Mouse (Mus musculus) stomach, embryonic 16.5 days (tissue): Measurements from ENCODE around the gene Ctsz. TPM values are rescaled to one million over a fixed set of nuclear protein-coding genes. Genes with fewer than 3 reads are reported as not detected.
A peak's percentile ranks its signal among the peaks of the same experiment; 100 is the strongest.

ENCODE experiments used
- ATAC-seq: fragments of 200-750 bp; cut with Nextera tagmentation; 2 replicates; pipeline ENCODE4 v1.8.0; 2017; ENCODE audit warnings: moderate number of reproducible peaks, moderate TSS enrichment; ENCODE audit not compliant: insufficient read depth, low FRiP score
- H3K27ac ChIP-seq: fragments of 300-500 bp; sonication (generic); 2 replicates; pipeline ENCODE4 v1.5.1; 2014; ENCODE audit warnings: low read length
- H3K27me3 ChIP-seq: fragments of 300-500 bp; sonication (generic); 2 replicates; pipeline ENCODE4 v1.6.1; 2014; ENCODE audit warnings: low read length, control low read depth, mixed read lengths; ENCODE audit not compliant: control insufficient read depth, insufficient read depth
- H3K36me3 ChIP-seq: fragments of 300-500 bp; sonication (generic); 2 replicates; pipeline ENCODE4 v1.6.1; 2014; ENCODE audit warnings: low read length; ENCODE audit not compliant: control insufficient read depth, insufficient read depth
- H3K4me1 ChIP-seq: fragments of 300-500 bp; sonication (generic); 2 replicates; pipeline ENCODE4 v1.6.1; 2014; ENCODE audit warnings: low read length, control low read depth, mixed read lengths; ENCODE audit not compliant: control insufficient read depth, insufficient read depth
- H3K4me2 ChIP-seq: fragments of 300-500 bp; sonication (generic); 2 replicates; pipeline ENCODE4 v1.6.1; 2014; ENCODE audit warnings: low read depth, low read length, mixed read lengths
- H3K4me3 ChIP-seq: fragments of 300-500 bp; sonication (generic); replicated peaks from 2 replicates; pipeline ENCODE4 v1.5.1; 2014; ENCODE audit warnings: mild to moderate bottlenecking, low read length
- H3K9ac ChIP-seq: fragments of 300-500 bp; sonication (generic); 2 replicates; pipeline ENCODE4 v1.6.1; 2014; ENCODE audit warnings: low read length
- H3K9me3 ChIP-seq: fragments of 300-500 bp; sonication (generic); replicated peaks from 2 replicates; pipeline ENCODE4 v1.6.1; 2016; ENCODE audit warnings: low read length, control low read depth; ENCODE audit not compliant: control insufficient read depth
- WGBS: fragments of 180-500 bp; shearing (Covaris S2); extraction: QIAGEN DNeasy Blood & Tissue Kit; methylation state at CpG from one replicate; pipeline ENCODE4 v1.1.7; 2014; 5-methylcytosine and 5-hydroxymethylcytosine counted together
- polyA plus RNA-seq: library from polyadenylated mRNA; unstranded; fragments of >200 nt; fragmentation: Nextera tagmentation; extraction: Ambion mirVana; gene quantifications from 2 replicates; pipeline ENCODE4 v1.2.1, GENCODE M21; 2015

Ctsz gene
- polyA plus RNA-seq, 1 experiment from 2014 or later = 195 TPM

DNA sequence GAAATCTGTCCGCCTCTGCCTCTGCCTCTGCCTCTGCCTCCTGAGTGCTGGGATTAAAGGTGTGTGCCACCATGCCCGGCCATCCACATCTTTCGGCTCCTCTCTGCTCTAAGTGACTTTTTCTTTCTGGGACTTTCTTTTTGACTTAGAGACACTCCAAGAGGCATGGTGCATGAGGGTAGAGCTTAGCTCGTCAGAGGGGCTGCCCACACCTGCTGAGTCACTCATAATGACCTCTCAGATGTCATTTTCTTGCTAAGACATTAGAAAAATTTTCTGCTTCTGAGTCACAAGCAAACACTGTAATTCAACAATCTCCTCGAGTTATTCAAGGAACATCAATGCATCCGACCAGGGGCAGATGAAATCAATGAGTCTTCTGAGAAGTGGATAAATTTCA lies 6.2 kb upstream of the Ctsz start:
- Histone ChIP-seq H3K9ac (no peak overlapping the region), H3K36me3 (no peaks in the 10 kb centered on the region), H3K4me2 (no peak overlapping the region), H3K27me3 (no peaks in the 10 kb centered on the region), H3K4me1 (0 out of 2 replicates have a peak, but pooled peaks cover 2% of the 10 kb centered on the region), H3K9me3 (no peaks in the 10 kb centered on the region), H3K4me3 (no peak overlapping the region), H3K27ac (no peak overlapping the region)
- ATAC-seq = no peak
- 71% methylated on average over 6 of the region's 6 CpGs for WGBS

DNA sequence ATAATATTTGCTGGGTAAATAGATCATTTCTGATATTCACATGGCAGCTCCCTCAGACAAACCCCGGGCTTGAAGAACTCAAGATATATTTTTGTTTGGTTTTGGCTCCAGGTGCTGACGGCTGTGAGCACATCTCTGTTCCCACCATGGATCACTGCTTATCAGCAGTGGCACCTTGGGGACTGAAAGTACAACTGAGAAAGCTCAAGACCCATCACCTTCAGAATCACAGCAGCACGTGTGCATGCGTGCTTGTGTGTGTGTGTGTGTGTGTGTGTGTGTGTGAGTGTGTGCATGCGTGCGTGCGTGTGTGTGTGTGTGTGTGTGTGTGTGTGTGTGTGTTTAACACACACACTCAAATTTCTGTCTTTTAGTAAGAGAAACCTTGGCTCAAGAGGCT lies 5.5 kb upstream of the Ctsz start:
- Histone ChIP-seq H3K9me3 (no peaks in the 10 kb centered on the region), H3K4me1 (0 out of 2 replicates have a peak, but pooled peaks cover 2% of the 10 kb centered on the region), H3K4me2 (no peak overlapping the region), H3K9ac (no peak overlapping the region), H3K27me3 (no peaks in the 10 kb centered on the region), H3K27ac (no peak overlapping the region), H3K4me3 (no peak overlapping the region), H3K36me3 (no peaks in the 10 kb centered on the region)
- no peak for ATAC-seq
- WGBS = 68% methylated on average over 7 of the region's 7 CpGs

DNA sequence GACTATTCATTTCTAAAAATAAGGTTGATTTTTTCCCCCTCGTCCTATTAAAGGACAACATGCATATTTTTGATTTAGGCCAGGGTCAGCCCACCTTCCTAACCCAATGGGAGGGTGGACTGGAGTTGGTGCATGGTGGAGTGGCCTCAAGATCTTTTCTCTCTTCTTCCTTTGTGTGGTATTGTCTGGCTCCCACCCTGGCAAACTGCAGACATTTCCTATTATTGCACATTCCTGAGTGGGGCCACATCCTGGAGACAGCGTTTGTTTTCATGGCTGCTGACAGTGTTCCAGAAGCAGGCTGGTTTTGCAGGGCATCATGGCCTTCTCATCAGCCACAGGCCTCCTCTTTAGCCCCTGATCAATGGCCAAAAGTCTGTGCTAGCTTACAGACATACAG lies 4.2 kb upstream of the Ctsz start:
- H3K4me1 ChIP-seq = peaks cover 12% of the 10 kb centered on the region
- no peaks in the 10 kb centered on the region for H3K27me3 ChIP-seq
- H3K9ac ChIP-seq = no peak overlapping the region
- no peaks in the 10 kb centered on the region for H3K9me3 ChIP-seq
- H3K27ac ChIP-seq = no peak overlapping the region
- H3K36me3 ChIP-seq = no peaks in the 10 kb centered on the region
- WGBS = 58% methylated on average over 2 of the region's 2 CpGs
- H3K4me2 ChIP-seq = no peak overlapping the region
- H3K4me3 ChIP-seq = no peak overlapping the region
- ATAC-seq = no peak

DNA sequence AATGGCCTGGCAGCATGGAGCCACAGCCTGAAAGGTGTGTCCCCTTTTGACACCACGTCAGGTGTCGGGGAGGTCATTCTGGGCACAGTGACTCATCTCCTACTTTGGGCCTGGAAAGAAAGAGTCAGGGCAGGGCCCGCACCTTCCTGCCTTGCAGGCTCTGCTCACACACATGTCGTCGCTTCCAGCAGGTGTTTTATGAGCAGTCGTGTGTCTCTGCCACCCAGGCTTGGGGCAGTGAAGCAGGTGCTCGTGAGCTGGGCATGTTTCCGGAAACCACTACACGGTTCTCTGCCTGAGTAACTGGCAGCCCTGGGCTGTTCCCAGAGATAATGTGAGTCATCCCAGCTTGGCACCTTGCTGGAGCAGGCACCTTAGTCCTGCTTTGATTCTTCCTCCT lies 3.6 kb upstream of the Ctsz start:
- Histone ChIP-seq H3K36me3 (no peaks in the 10 kb centered on the region), H3K9me3 (no peaks in the 10 kb centered on the region), H3K27me3 (no peaks in the 10 kb centered on the region), H3K4me3 (no peak overlapping the region), H3K27ac (peak overlapping the region; percentile 25; the same call in 1 of the 2 replicates), H3K4me1 (peaks cover 18% of the 10 kb centered on the region), H3K4me2 (no peak overlapping the region), H3K9ac (no peak overlapping the region)
- 58% methylated on average over 9 of the region's 9 CpGs for WGBS
- ATAC-seq = peak; percentile 16; the same call in 1 of the 2 replicates

DNA sequence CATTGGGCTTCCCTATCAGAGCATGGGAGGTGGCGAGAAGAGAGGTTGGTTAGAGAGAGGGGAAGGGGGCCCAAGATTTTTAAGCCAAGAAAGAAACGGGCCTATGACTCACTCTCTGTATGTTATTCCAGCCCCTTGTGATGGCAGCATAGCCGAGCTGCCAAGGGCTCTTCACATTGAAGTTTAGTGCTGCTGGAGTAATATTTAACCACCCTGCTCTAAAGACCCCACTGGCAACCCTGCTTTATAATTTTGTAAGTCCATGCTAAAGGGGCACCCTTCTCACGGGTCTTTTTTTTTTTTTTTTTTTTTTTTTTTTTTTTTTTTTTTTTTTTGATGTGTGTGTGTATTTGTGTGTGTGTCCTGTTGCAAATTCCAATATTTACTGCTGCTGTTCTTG lies 3.1 kb upstream of the Ctsz start:
- Histone ChIP-seq H3K9me3 (no peaks in the 10 kb centered on the region), H3K36me3 (no peaks in the 10 kb centered on the region), H3K27ac (no peak overlapping the region), H3K4me3 (no peak overlapping the region), H3K9ac (no peak overlapping the region), H3K4me2 (no peak overlapping the region), H3K27me3 (no peaks in the 10 kb centered on the region), H3K4me1 (peaks cover 19% of the 10 kb centered on the region)
- no peak for ATAC-seq
- WGBS = 59% methylated on average over 4 of the region's 4 CpGs

DNA sequence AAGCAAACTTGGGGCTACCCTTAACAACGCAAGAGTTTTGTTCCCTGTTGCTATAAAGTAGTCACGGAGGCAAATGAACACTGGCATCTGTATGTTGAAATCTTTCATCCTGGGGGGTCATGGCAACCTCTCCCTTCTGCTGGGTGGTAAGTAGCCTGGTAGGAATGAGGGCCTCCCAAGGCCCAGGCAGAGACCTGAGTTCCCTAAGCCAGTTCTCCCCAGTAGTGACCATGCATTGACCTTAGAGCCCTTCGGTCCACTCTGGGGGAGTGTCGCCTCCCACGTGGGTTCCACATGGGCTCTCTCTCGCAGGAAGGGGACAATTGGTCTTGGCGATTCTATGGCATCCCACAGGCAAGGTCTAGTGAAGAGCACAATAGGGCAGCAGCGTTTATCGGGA lies 1.1 kb upstream of the Ctsz start:
- no peaks in the 10 kb centered on the region for H3K9me3 ChIP-seq
- no peak overlapping the region for H3K9ac ChIP-seq
- H3K27me3 ChIP-seq = no peaks in the 10 kb centered on the region
- no peak overlapping the region; the same call in 1 of the 2 replicates for H3K27ac ChIP-seq
- ATAC-seq = no peak
- no peak overlapping the region for H3K4me3 ChIP-seq
- no peak overlapping the region for H3K4me2 ChIP-seq
- WGBS = 83% methylated on average over 9 of the region's 9 CpGs
- peaks cover 19% of the 10 kb centered on the region for H3K4me1 ChIP-seq
- peaks cover 2% of the 10 kb centered on the region; the same call in 1 of the 2 replicates for H3K36me3 ChIP-seq

DNA sequence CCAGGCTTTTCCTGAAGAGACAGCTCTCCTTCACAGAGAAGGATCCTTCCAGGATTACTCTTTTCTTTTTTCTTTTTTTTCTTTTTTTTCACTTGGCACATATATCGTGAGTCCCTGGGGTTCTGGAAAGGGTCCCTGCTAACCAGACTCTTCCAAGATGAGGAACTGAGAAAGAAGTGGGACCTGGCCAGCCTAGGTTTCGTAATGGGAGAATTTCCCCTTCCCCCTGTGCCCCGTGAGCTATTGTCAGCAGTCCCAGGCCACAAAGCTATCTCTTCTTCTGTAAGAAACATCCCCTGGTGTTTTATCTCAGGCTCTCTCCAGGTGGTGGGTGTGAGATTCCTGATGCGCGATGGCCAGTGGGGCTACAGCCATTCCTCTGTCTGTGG lies 605 bp upstream of the Ctsz start:
- peak overlapping the region; percentile 72; the same call in 1 of the 2 replicates for H3K4me3 ChIP-seq

DNA sequence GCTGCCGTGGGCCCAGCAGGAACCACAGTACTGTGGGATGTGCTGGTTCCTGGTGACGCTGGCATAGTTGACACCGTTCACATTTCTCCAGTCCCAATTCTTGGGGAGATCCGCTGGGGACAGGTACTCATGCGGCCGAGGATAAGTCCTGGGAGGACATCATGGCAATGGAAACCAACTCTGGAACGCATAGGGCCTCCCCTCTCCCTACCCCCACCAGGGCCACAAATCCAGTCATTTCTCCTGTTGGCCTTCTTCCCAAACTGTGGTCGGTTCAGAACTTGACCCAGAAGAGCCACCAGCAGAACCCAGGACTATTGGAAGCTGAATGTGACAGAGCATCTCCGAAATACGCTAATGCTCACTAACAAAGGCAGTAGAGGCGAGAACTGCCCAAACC lies 658 bp downstream of the Ctsz start:
- 64% methylated on average over 11 of the region's 11 CpGs for WGBS
- peak overlapping the region; percentile 49 for H3K27ac ChIP-seq
- ATAC-seq = no peak

More for the DNA sequence above, 605 bp upstream of the Ctsz start:
- Histone ChIP-seq H3K27me3 (no peaks in the 10 kb centered on the region), H3K9me3 (no peaks in the 10 kb centered on the region), H3K4me2 (peak overlapping the region; percentile 81), H3K9ac (peak overlapping the region; percentile 83; the same call in 1 of the 2 replicates), H3K4me1 (peaks cover 19% of the 10 kb centered on the region), H3K36me3 (peaks cover 3% of the 10 kb centered on the region; the same call in 1 of the 2 replicates), H3K27ac (no peak overlapping the region; the same call in 1 of the 2 replicates)
- 56% methylated on average over 5 of the region's 5 CpGs for WGBS
- ATAC-seq = no peak

DNA sequence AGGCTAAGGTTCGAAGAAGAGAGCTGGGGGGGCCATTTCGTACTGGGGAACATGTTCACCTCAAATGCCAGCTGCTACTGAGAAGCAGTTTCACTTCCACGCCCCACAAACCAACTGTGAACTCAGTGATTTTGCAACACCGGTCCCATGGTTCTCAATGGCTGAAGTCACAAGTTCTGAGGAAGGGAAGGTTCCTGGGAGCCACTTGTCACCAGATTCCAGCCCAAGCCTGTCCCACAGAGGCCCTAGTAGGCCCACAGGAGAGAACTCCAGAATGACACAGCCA lies 1.2 kb downstream of the Ctsz start:
- H3K4me1 ChIP-seq = peaks cover 19% of the 10 kb centered on the region
- peak overlapping the region; percentile 81 for H3K4me2 ChIP-seq
- no peak for ATAC-seq
- no peaks in the 10 kb centered on the region for H3K9me3 ChIP-seq
- H3K27ac ChIP-seq = peak overlapping the region; percentile 49
- H3K27me3 ChIP-seq = no peaks in the 10 kb centered on the region
- H3K4me3 ChIP-seq = peak overlapping the region; percentile 72
- 84% methylated on average over 4 of the region's 4 CpGs for WGBS
- peak overlapping the region; percentile 83 for H3K9ac ChIP-seq
- peaks cover 3% of the 10 kb centered on the region; the same call in 1 of the 2 replicates for H3K36me3 ChIP-seq

More for the DNA sequence above, 658 bp downstream of the Ctsz start:
- no peaks in the 10 kb centered on the region for H3K9me3 ChIP-seq
- peak overlapping the region; percentile 81 for H3K4me2 ChIP-seq
- peaks cover 19% of the 10 kb centered on the region for H3K4me1 ChIP-seq
- peak overlapping the region; percentile 72 for H3K4me3 ChIP-seq
- peak overlapping the region; percentile 83 for H3K9ac ChIP-seq
- H3K36me3 ChIP-seq = peaks cover 3% of the 10 kb centered on the region; the same call in 1 of the 2 replicates
- H3K27me3 ChIP-seq = no peaks in the 10 kb centered on the region
